Mouse (Mus musculus) neural tube, embryonic 15.5 days (tissue): ENCODE measurements around the gene Nudt8. TPM values are rescaled to one million over a fixed set of nuclear protein-coding genes. Genes with fewer than 3 reads are reported as not detected.
"Not testable (repeated sequence)": the region's sequence is repeated elsewhere in the genome, so short reads cannot be mapped to it uniquely, and the experiment has no call there.

Source experiments
- ATAC-seq: fragments of 200-750 bp; cut with Nextera tagmentation; 2 replicates; pipeline ENCODE4 v1.8.0; 2017; ENCODE audit warnings: mild to moderate bottlenecking, moderate TSS enrichment, moderate library complexity; ENCODE audit not compliant: low FRiP score
- H3K27ac ChIP-seq: fragments of 300-500 bp; sonication (generic); replicated peaks from 2 replicates; pipeline ENCODE4 v1.5.1; 2015; ENCODE audit warnings: mild to moderate bottlenecking, inconsistent platforms
- H3K27me3 ChIP-seq: fragments of 300-500 bp; sonication (generic); replicated peaks from 2 replicates; pipeline ENCODE4 v1.6.1; 2015; ENCODE audit warnings: inconsistent platforms
- H3K36me3 ChIP-seq: fragments of 300-500 bp; sonication (generic); 2 replicates; pipeline ENCODE4 v1.6.1; 2015; ENCODE audit warnings: inconsistent platforms
- H3K4me1 ChIP-seq: fragments of 300-500 bp; sonication (generic); 2 replicates; pipeline ENCODE4 v1.6.1; 2015; ENCODE audit warnings: inconsistent platforms
- H3K4me2 ChIP-seq: fragments of 300-500 bp; sonication (generic); 2 replicates; pipeline ENCODE4 v1.6.1; 2015; ENCODE audit warnings: inconsistent platforms, mild to moderate bottlenecking, moderate library complexity
- H3K4me3 ChIP-seq: fragments of 300-500 bp; sonication (generic); replicated peaks from 2 replicates; pipeline ENCODE4 v1.5.1; 2015; ENCODE audit warnings: mild to moderate bottlenecking, inconsistent platforms
- H3K9ac ChIP-seq: fragments of 300-500 bp; sonication (generic); replicated peaks from 2 replicates; pipeline ENCODE4 v1.6.1; 2015; ENCODE audit warnings: mild to moderate bottlenecking, inconsistent platforms
- H3K9me3 ChIP-seq: fragments of 300-500 bp; sonication (generic); replicated peaks from 2 replicates; pipeline ENCODE4 v1.6.1; 2016; ENCODE audit warnings: inconsistent platforms
- WGBS: fragments of 180-500 bp; shearing (Covaris S2); methylation state at CpG from one replicate; pipeline ENCODE4 v1.1.7; 2015; ENCODE audit warnings: mixed read lengths; 5-methylcytosine and 5-hydroxymethylcytosine counted together
- polyA plus RNA-seq: library from polyadenylated mRNA; unstranded; fragments of >200 nt; fragmentation: Nextera tagmentation; extraction: Ambion mirVana; gene quantifications from 2 replicates; pipeline ENCODE4 v1.2.1, GENCODE M21; 2015

Nudt8 gene
- polyA plus RNA-seq: 26.1 and 26.8 TPM in 2 replicates

DNA sequence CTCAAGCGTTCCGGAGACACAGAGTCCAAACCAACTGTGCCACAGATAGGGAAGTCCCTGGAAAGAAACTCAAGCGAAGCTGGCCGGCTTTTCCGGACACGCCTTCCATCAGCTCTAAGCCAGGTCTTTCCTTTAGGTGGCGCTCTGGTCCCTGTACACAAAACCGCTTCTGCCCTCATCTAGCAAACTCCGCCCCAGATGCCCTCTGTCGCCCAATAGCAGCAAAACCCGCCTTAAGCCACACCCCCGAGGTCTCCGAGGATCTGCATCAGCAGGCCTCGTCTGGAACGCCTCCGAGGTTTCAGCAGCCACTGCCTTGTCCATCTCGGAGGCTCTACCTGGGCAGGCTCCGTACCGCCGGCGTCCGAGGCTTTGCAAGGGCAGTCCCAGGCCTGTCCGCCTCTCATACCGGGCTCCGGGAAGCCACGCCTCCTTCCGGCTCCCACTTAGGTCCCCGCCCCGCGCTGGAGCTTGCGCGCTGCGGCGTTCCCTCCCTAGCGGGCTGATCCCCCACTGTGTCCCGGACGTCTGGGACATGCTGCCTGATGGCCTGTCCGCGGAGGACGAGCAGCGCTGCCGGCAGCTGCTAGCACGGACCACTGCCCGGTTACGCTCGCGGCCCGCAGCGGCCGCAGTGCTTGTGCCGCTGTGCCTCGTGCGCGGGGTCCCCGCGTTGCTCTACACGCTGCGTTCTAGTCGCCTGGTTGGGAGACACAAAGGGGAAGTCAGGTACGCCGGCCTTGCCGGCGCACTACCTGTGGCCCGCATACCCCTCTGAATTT is at the start of gene Nudt8, which contains the start of gene Gm49405:
TSS of gene Nudt8 (plus strand) at position 462 of the 782 bp plus-strand sequence.
TSS of gene Gm49405 (plus strand) at position 508 of the 782 bp plus-strand sequence.
- H3K4me1 ChIP-seq: peaks cover 22% of the 10 kb centered on the region
- peak within 1 kb of the TSS; percentile 80 for H3K4me2 ChIP-seq
- no peaks in the 10 kb centered on the region for H3K36me3 ChIP-seq
- H3K4me3 ChIP-seq: peak within 1 kb of the TSS; percentile 83
- no peaks in the 10 kb centered on the region for H3K9me3 ChIP-seq
- H3K9ac ChIP-seq: peak within 1 kb of the TSS; percentile 93
- under 1% methylated on average over 64 of the region's 64 CpGs for WGBS
- peak within 1 kb of the TSS; percentile 97 for H3K27ac ChIP-seq
- ATAC-seq: peak; percentile 92
- H3K27me3 ChIP-seq: no peaks in the 10 kb centered on the region

DNA sequence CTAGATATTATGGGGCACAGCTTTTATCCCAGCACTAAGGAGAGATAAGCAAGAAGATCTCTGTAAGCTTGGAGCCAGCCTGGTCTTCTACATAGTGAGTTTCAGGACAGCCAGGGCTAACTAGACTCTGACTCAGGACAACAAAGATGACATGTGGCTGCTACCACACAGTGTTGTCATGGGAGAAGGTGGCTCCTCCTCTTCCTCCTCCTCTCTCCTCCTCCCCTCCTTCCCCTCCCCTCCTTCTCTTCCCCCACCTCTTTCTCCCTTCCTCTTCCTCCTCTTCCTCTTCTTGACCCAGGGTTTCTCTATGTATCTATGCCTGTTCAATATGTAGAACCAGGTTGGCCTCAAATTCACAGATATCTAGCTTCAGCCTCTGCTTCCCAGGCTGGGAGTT is 48.9 kb upstream of the Nudt8 start:
- Histone ChIP-seq H3K9ac (no peak overlapping the region), H3K4me1 (no peaks in the 10 kb centered on the region), H3K4me3 (no peak overlapping the region), H3K9me3 (no peaks in the 10 kb centered on the region), H3K4me2 (no peak overlapping the region), H3K27ac (no peak overlapping the region), H3K36me3 (no peaks in the 10 kb centered on the region), H3K27me3 (no peaks in the 10 kb centered on the region)
- no peak for ATAC-seq

- Histone ChIP-seq H3K27me3 (no peaks in the 10 kb centered on the region), H3K4me2 (no peak overlapping the region), H3K27ac (no peak overlapping the region), H3K9me3 (no peaks in the 10 kb centered on the region), H3K4me3 (no peak overlapping the region), H3K36me3 (no peaks in the 10 kb centered on the region), H3K4me1 (no peaks in the 10 kb centered on the region), H3K9ac (no peak overlapping the region)
- ATAC-seq: no peak
- WGBS: 60% methylated on average over 1 of the region's 1 CpGs
Measured at GRCm38 (mm10) chr19:3952099-3952498, 48.3 kb upstream of the Nudt8 start.

GRCm38 (mm10) chr19:3955033-3955432 is 45.3 kb upstream of the Nudt8 start:
- no peak overlapping the region for H3K4me2 ChIP-seq
- no peak overlapping the region for H3K4me3 ChIP-seq
- H3K36me3 ChIP-seq: no peaks in the 10 kb centered on the region
- no peaks in the 10 kb centered on the region for H3K27me3 ChIP-seq
- WGBS: 89% methylated on average over 3 of the region's 3 CpGs
- no peak overlapping the region for H3K27ac ChIP-seq
- no peak overlapping the region for H3K9ac ChIP-seq
- H3K4me1 ChIP-seq: no peaks in the 10 kb centered on the region
- no peaks in the 10 kb centered on the region for H3K9me3 ChIP-seq
- ATAC-seq: no peak

DNA sequence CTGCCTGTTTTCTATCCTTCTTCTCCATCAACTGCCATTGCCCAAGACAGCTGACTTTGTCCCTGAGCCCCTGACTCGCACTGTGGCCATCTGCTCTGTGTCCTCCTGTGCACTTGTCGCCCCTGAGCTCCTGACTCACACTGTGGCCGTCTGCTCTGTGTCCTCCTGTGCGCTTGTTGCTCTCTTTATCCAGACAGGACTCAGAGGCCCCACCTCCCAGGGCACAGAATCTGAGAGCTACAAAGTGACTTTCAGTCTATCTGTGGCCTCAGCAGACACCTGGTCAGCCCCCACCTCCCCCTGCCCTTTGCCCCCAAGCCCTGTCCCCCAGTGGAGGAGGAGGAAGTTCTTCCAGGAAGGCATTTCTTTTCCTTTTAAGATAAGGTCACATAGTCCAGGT is 44.6 kb upstream of the Nudt8 start:
- Histone ChIP-seq H3K9ac (no peak overlapping the region), H3K4me3 (no peak overlapping the region), H3K4me2 (no peak overlapping the region), H3K9me3 (no peaks in the 10 kb centered on the region), H3K27me3 (no peaks in the 10 kb centered on the region), H3K4me1 (no peaks in the 10 kb centered on the region), H3K36me3 (no peaks in the 10 kb centered on the region), H3K27ac (no peak overlapping the region)
- no peak for ATAC-seq
- WGBS: 64% methylated on average over 4 of the region's 4 CpGs

DNA sequence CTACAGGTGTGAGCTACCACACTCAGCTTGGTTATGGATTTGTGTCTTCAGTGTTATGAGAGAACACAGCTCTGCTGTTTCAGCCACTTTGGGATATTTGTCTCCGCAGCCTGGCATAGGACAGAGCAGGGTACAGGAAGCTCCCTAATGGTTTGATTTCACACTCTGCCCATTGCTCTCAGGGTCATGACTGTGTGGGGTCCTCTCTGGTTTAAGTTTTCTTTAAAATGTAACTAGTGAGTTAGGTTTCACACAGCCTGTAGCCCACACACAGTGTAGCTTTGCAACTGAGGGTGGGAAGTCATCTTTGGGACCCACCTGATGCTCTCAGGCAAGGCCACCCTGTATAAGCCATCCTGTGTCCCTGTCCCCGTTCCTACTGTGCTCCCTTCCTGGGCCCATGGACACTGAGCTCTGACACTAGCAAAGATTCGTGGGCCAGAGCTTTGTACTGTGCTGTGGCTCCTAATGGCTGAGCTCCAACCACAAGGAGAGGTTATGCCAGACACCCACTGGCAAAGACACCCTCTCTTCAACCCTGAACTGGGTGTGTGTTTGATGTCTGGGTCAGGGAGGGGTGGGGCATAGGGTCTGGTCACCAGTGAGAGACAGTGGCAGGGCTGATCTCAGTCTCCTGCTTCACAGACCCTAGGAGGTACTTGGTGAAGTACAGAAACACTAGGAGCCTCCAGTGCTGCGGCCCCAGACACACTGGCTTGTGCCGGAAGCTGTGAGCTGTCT is 42.9 kb upstream of the Nudt8 start:
- not testable (repeated sequence) for H3K4me2 ChIP-seq, H3K4me1 ChIP-seq, H3K9me3 ChIP-seq, H3K27ac ChIP-seq, H3K4me3 ChIP-seq, H3K27me3 ChIP-seq, H3K36me3 ChIP-seq, H3K9ac ChIP-seq, ATAC-seq
- 77% methylated on average over 5 of the region's 5 CpGs for WGBS

- no peak for ATAC-seq
- Histone ChIP-seq H3K4me2 (no peak within 1 kb of the TSS), H3K4me3 (no peak within 1 kb of the TSS), H3K27me3 (no peaks in the 10 kb centered on the region), H3K36me3 (no peaks in the 10 kb centered on the region), H3K4me1 (no peaks in the 10 kb centered on the region), H3K9me3 (no peaks in the 10 kb centered on the region), H3K27ac (no peak within 1 kb of the TSS), H3K9ac (no peak within 1 kb of the TSS)
- 74% methylated on average over 4 of the region's 4 CpGs for WGBS
Measured at GRCm38 (mm10) chr19:3958470-3958869, 41.9 kb upstream of the Nudt8 start, which contains the start of gene Aldh3b3. TSS of gene Aldh3b3 (plus strand) at chr19:3958645.

GRCm38 (mm10) chr19:3959030-3959429 is 41.4 kb upstream of the Nudt8 start:
- no peak for ATAC-seq
- no peak overlapping the region for H3K4me2 ChIP-seq
- H3K27ac ChIP-seq: no peak overlapping the region

DNA sequence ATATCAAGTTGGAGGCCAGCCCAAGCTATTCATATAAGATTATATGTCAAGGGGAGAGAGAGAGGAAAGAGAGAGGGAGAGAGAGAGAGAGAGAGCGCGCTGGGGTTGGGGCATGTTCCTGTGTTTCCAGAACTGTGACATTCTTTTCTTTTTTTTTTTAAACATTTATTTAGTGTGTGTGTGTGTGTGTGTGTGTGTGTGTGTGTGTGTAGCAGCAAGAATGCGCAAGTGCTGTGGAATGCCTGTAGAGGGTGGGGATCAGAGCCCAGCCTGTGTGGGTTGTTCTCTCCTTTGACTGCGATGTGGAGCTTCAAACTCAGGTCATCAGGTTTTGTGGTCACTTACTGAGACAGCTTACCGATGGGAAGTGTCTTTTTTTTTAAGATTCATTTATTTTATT is 40.2 kb upstream of the Nudt8 start:
- ATAC-seq: no peak
- WGBS: 83% methylated on average over 5 of the region's 5 CpGs
- Histone ChIP-seq H3K9ac (no peak overlapping the region), H3K9me3 (no peaks in the 10 kb centered on the region), H3K4me3 (no peak overlapping the region), H3K4me2 (no peak overlapping the region), H3K27ac (no peak overlapping the region), H3K27me3 (no peaks in the 10 kb centered on the region), H3K4me1 (no peaks in the 10 kb centered on the region), H3K36me3 (no peaks in the 10 kb centered on the region)

More at GRCm38 (mm10) chr19:3959030-3959429, 41.4 kb upstream of the Nudt8 start:
- H3K36me3 ChIP-seq: no peaks in the 10 kb centered on the region
- no peaks in the 10 kb centered on the region for H3K4me1 ChIP-seq
- H3K9ac ChIP-seq: no peak overlapping the region
- H3K27me3 ChIP-seq: no peaks in the 10 kb centered on the region
- no peaks in the 10 kb centered on the region for H3K9me3 ChIP-seq
- H3K4me3 ChIP-seq: no peak overlapping the region

DNA sequence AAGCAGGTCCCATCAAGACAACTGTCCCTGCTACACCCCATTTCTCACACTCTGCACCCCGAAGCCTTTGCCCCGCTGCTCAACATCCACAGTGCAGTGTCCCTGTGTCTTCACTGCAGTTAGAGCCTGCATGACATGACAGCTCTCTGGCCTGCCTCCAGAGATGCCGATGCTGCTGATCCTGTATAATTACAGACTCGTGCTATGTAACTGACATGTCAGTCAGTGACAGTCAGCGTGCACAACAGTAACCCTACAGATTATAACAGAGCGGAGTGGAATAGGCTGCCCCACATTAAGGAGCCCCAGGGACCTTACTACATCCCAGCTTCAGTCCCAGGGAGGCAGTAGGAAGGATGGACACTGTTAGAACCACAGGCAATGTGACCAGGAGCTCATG is 38.6 kb upstream of the Nudt8 start:
- H3K27me3 ChIP-seq, H3K4me2 ChIP-seq, H3K9me3 ChIP-seq, H3K36me3 ChIP-seq, ATAC-seq, H3K27ac ChIP-seq, H3K9ac ChIP-seq, H3K4me1 ChIP-seq, H3K4me3 ChIP-seq: not testable (repeated sequence)
- 89% methylated on average over 6 of the region's 6 CpGs for WGBS

DNA sequence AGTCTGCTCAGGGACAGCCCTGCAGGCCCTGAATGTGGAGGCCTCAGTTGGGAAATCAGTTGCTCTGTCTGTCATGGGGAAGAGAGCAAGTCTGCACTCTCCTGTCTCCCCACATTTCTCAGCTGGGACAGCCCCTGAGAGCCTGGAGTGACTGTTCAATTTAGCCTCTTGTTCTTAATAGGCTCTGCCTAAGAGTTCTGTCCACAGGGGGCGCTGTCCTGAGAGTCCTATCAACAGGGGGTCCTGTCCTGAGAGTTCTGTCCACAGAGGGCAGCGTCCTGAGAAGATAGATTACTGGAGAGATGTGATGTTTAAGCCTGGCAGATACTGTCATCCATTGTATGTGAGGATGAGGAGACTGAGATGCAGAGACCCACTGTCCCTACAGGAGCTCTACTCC is 37.9 kb upstream of the Nudt8 start:
- H3K9me3 ChIP-seq: no peaks in the 10 kb centered on the region
- no peaks in the 10 kb centered on the region for H3K4me1 ChIP-seq
- no peak overlapping the region for H3K9ac ChIP-seq
- H3K27ac ChIP-seq: no peak overlapping the region
- no peak overlapping the region for H3K4me2 ChIP-seq
- H3K27me3 ChIP-seq: no peaks in the 10 kb centered on the region
- no peak for ATAC-seq
- no peak overlapping the region for H3K4me3 ChIP-seq
- no peaks in the 10 kb centered on the region for H3K36me3 ChIP-seq
- WGBS: 23% methylated on average over 2 of the region's 2 CpGs

DNA sequence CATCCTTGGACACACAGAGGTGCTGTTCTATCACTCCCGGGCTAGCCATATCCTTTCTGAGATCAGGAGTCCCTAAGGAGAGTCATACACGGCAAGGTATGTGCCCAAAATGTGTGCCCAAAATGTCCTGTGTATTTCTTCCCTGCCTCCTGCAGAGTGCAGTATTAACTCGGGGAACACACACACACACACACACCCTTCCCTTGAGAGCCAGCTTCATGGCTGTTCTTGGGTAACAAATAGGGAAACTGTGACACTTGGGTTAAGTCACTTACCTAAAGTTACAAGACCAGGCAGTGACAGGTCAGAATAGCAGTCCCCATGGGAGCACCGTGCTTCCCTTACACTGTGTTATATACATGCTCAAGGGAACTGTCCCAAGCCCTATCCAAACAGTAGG is 36.4 kb upstream of the Nudt8 start:
- Histone ChIP-seq H3K36me3 (no peaks in the 10 kb centered on the region), H3K27me3 (no peaks in the 10 kb centered on the region), H3K27ac (no peak overlapping the region), H3K4me1 (no peaks in the 10 kb centered on the region), H3K9me3 (no peaks in the 10 kb centered on the region), H3K4me2 (no peak overlapping the region), H3K4me3 (no peak overlapping the region), H3K9ac (no peak overlapping the region)
- no peak for ATAC-seq
- 77% methylated on average over 4 of the region's 4 CpGs for WGBS
